Mouse (Mus musculus) stomach, embryonic 14.5 days (tissue): Measurements from ENCODE around the gene Olfr985. TPM values are rescaled to one million over a fixed set of nuclear protein-coding genes. Genes with fewer than 3 reads are reported as not detected.

ENCODE experiments used
- ATAC-seq: fragments of 200-750 bp; cut with Nextera tagmentation; 2 replicates; pipeline ENCODE4 v1.8.0; 2017; ENCODE audit warnings: low read depth, moderate TSS enrichment; ENCODE audit not compliant: insufficient number of reproducible peaks, insufficient read depth, low FRiP score
- H3K27ac ChIP-seq: fragments of 300-500 bp; sonication (generic); 2 replicates; pipeline ENCODE4 v1.5.1; 2014; ENCODE audit warnings: mild to moderate bottlenecking, low read length, moderate library complexity, mixed read lengths
- H3K27me3 ChIP-seq: fragments of 300-500 bp; sonication (generic); 2 replicates; pipeline ENCODE4 v1.6.1; 2014; ENCODE audit warnings: low read length, control low read depth, mixed read lengths; ENCODE audit not compliant: control insufficient read depth, insufficient read depth
- H3K36me3 ChIP-seq: fragments of 300-500 bp; sonication (generic); 2 replicates; pipeline ENCODE4 v1.6.1; 2014; ENCODE audit warnings: mild to moderate bottlenecking, control low read depth, low read length, moderate library complexity, mixed read lengths; ENCODE audit not compliant: control insufficient read depth, insufficient read depth
- H3K4me1 ChIP-seq: fragments of 300-500 bp; sonication (generic); 2 replicates; pipeline ENCODE4 v1.6.1; 2014; ENCODE audit warnings: low read length, control low read depth, mixed read lengths; ENCODE audit not compliant: control insufficient read depth, insufficient read depth
- H3K4me2 ChIP-seq: fragments of 300-500 bp; sonication (generic); replicated peaks from 2 replicates; pipeline ENCODE4 v1.6.1; 2014; ENCODE audit warnings: low read depth, low read length, control low read depth
- H3K4me3 ChIP-seq: fragments of 300-500 bp; sonication (generic); 2 replicates; pipeline ENCODE4 v1.5.1; 2014; ENCODE audit warnings: low read depth, low read length, control low read depth
- H3K9ac ChIP-seq: fragments of 300-500 bp; sonication (generic); replicated peaks from 2 replicates; pipeline ENCODE4 v1.6.1; 2014; ENCODE audit warnings: low read depth, mild to moderate bottlenecking, control low read depth, low read length, moderate library complexity, mixed read lengths
- H3K9me3 ChIP-seq: fragments of 300-500 bp; sonication (generic); 2 replicates; pipeline ENCODE4 v1.6.1; 2016; ENCODE audit warnings: low read depth, low read length, control low read depth; ENCODE audit not compliant: control insufficient read depth
- WGBS: fragments of 180-500 bp; shearing (Covaris S2); extraction: QIAGEN DNeasy Blood & Tissue Kit; methylation state at CpG from one replicate; pipeline ENCODE4 v1.1.7; 2014; 5-methylcytosine and 5-hydroxymethylcytosine counted together
- polyA plus RNA-seq: library from polyadenylated mRNA; unstranded; fragments of >200 nt; fragmentation: Nextera tagmentation; extraction: Ambion mirVana; gene quantifications from 2 replicates; pipeline ENCODE4 v1.2.1, GENCODE M21; 2014

Olfr985 gene
- not detected in 2 replicates for polyA plus RNA-seq

GRCm38 (mm10) chr9:40130084-40130483 is at the start of gene Olfr985:
TSS of gene Olfr985 (minus strand) at chr9:40130184.
- Histone ChIP-seq H3K27ac (no peak within 1 kb of the TSS), H3K4me2 (no peak within 1 kb of the TSS), H3K27me3 (no peaks in the 10 kb centered on the region), H3K9me3 (no peaks in the 10 kb centered on the region), H3K9ac (no peak within 1 kb of the TSS), H3K4me3 (no peak within 1 kb of the TSS), H3K36me3 (no peaks in the 10 kb centered on the region), H3K4me1 (no peaks in the 10 kb centered on the region)
- 78% methylated on average over 1 of the region's 1 CpGs for WGBS
- no peak for ATAC-seq

- Histone ChIP-seq H3K9me3 (no peaks in the 10 kb centered on the region), H3K27ac (no peak overlapping the region), H3K36me3 (no peaks in the 10 kb centered on the region), H3K4me2 (no peak overlapping the region), H3K27me3 (no peaks in the 10 kb centered on the region), H3K4me3 (no peak overlapping the region), H3K4me1 (no peaks in the 10 kb centered on the region), H3K9ac (no peak overlapping the region)
- 77% methylated on average over 6 of the region's 6 CpGs for WGBS
- no peak for ATAC-seq
Observed at GRCm38 (mm10) chr9:40177017-40177416, 47.0 kb upstream of the Olfr985 start.

- Histone ChIP-seq H3K4me3 (no peak overlapping the region), H3K27me3 (no peaks in the 10 kb centered on the region), H3K4me2 (no peak overlapping the region), H3K9ac (no peak overlapping the region), H3K4me1 (no peaks in the 10 kb centered on the region), H3K27ac (no peak overlapping the region), H3K9me3 (no peaks in the 10 kb centered on the region), H3K36me3 (no peaks in the 10 kb centered on the region)
- no peak for ATAC-seq
- WGBS, result 81% methylated on average over 1 of the region's 1 CpGs
Observed at GRCm38 (mm10) chr9:40166446-40166845, 36.5 kb upstream of the Olfr985 start.

- no peak for ATAC-seq
- no peaks in the 10 kb centered on the region for H3K27me3 ChIP-seq
- no peak overlapping the region for H3K4me3 ChIP-seq
- no peaks in the 10 kb centered on the region for H3K36me3 ChIP-seq
- H3K9me3 ChIP-seq, result no peaks in the 10 kb centered on the region
- no peaks in the 10 kb centered on the region for H3K4me1 ChIP-seq
- H3K9ac ChIP-seq, result no peak overlapping the region
- no peak overlapping the region for H3K27ac ChIP-seq
- no peak overlapping the region for H3K4me2 ChIP-seq
- WGBS, result 68% methylated on average over 4 of the region's 4 CpGs
Observed at GRCm38 (mm10) chr9:40155118-40155644, 25.2 kb upstream of the Olfr985 start.

- WGBS, result 68% methylated on average over 1 of the region's 1 CpGs
Observed at GRCm38 (mm10) chr9:40141544-40141943, 11.6 kb upstream of the Olfr985 start.

GRCm38 (mm10) chr9:40139484-40139883 is 9.5 kb upstream of the Olfr985 start:
- H3K4me1 ChIP-seq, result no peaks in the 10 kb centered on the region
- no peak overlapping the region for H3K4me2 ChIP-seq
- H3K4me3 ChIP-seq, result no peak overlapping the region
- WGBS, result 51% methylated on average over 4 of the region's 4 CpGs
- H3K36me3 ChIP-seq, result no peaks in the 10 kb centered on the region
- no peak for ATAC-seq
- no peak overlapping the region for H3K9ac ChIP-seq
- no peaks in the 10 kb centered on the region for H3K27me3 ChIP-seq
- H3K9me3 ChIP-seq, result no peaks in the 10 kb centered on the region
- H3K27ac ChIP-seq, result no peak overlapping the region

More at GRCm38 (mm10) chr9:40141544-40141943, 11.6 kb upstream of the Olfr985 start:
- Histone ChIP-seq H3K27me3 (no peaks in the 10 kb centered on the region), H3K9me3 (no peaks in the 10 kb centered on the region), H3K4me2 (no peak overlapping the region), H3K36me3 (no peaks in the 10 kb centered on the region), H3K9ac (no peak overlapping the region), H3K27ac (no peak overlapping the region), H3K4me3 (no peak overlapping the region), H3K4me1 (no peaks in the 10 kb centered on the region)
- no peak for ATAC-seq

- no peaks in the 10 kb centered on the region for H3K9me3 ChIP-seq
- H3K9ac ChIP-seq, result no peak overlapping the region
- ATAC-seq, result no peak
- no peaks in the 10 kb centered on the region for H3K27me3 ChIP-seq
- H3K27ac ChIP-seq, result no peak overlapping the region
- H3K4me2 ChIP-seq, result no peak overlapping the region
- no peak overlapping the region for H3K4me3 ChIP-seq
- no peaks in the 10 kb centered on the region for H3K36me3 ChIP-seq
- WGBS, result 77% methylated on average over 6 of the region's 6 CpGs
- H3K4me1 ChIP-seq, result no peaks in the 10 kb centered on the region
Observed at GRCm38 (mm10) chr9:40136987-40137688, 7.2 kb upstream of the Olfr985 start.

GRCm38 (mm10) chr9:40130556-40130955 is 572 bp upstream of the Olfr985 start:
- ATAC-seq, result no peak
- 86% methylated on average over 1 of the region's 1 CpGs for WGBS
- no peak overlapping the region for H3K9ac ChIP-seq
- H3K9me3 ChIP-seq, result no peaks in the 10 kb centered on the region
- no peak overlapping the region for H3K27ac ChIP-seq
- no peaks in the 10 kb centered on the region for H3K27me3 ChIP-seq
- H3K4me1 ChIP-seq, result no peaks in the 10 kb centered on the region
- H3K36me3 ChIP-seq, result no peaks in the 10 kb centered on the region
- no peak overlapping the region for H3K4me3 ChIP-seq
- H3K4me2 ChIP-seq, result no peak overlapping the region

- 74% methylated on average over 5 of the region's 5 CpGs for WGBS
- peak overlapping the region; percentile 4; the same call in 1 of the 2 replicates for H3K27ac ChIP-seq
Observed at GRCm38 (mm10) chr9:40117287-40117659, 12.7 kb downstream of the Olfr985 start.

More at GRCm38 (mm10) chr9:40117287-40117659, 12.7 kb downstream of the Olfr985 start:
- H3K27me3 ChIP-seq, result no peaks in the 10 kb centered on the region
- H3K4me3 ChIP-seq, result no peak overlapping the region
- no peaks in the 10 kb centered on the region for H3K4me1 ChIP-seq
- no peak for ATAC-seq
- no peak overlapping the region for H3K4me2 ChIP-seq
- H3K36me3 ChIP-seq, result no peaks in the 10 kb centered on the region
- H3K9ac ChIP-seq, result no peak overlapping the region
- H3K9me3 ChIP-seq, result no peaks in the 10 kb centered on the region
